Mouse (Mus musculus) CH12.LX (cell line): Measurements from ENCODE around the gene Cnp. TPM values are rescaled to one million over a fixed set of nuclear protein-coding genes. Genes with fewer than 3 reads are reported as not detected.

Source experiments
- DNase-seq: peaks from one replicate; pipeline ENCODE4 v3.0.0-alpha.2; 2013; ENCODE audit errors: extremely low read depth
- H3K27ac ChIP-seq: 2 replicates; pipeline ENCODE4 v1.5.1; 2012; ENCODE audit warnings: low read depth, mild to moderate bottlenecking, control low read depth, moderate library complexity; ENCODE audit not compliant: insufficient read depth
- H3K27me3 ChIP-seq: replicated peaks from 2 replicates; pipeline ENCODE3; 2012; ENCODE audit warnings: inconsistent platforms
- H3K36me3 ChIP-seq, 2 experiments: replicated peaks in 1 of 2; 2 replicates each; pipeline versions ENCODE3 to v1.6.1; 2012; ENCODE audit warnings: inconsistent platforms in 1 of 2, low read length in 1 of 2, mild to moderate bottlenecking in 1 of 2, mixed read lengths in 1 of 2, moderate library complexity in 1 of 2; ENCODE audit not compliant: control insufficient read depth in 1 of 2, insufficient read depth in 1 of 2
- H3K4me1 ChIP-seq, 2 experiments: 2 replicates each; pipeline ENCODE4 v1.6.1; 2012; ENCODE audit warnings: inconsistent platforms in 1 of 2, moderate library complexity in 1 of 2; ENCODE audit not compliant: insufficient read depth in 2 of 2, control insufficient read depth in 1 of 2
- H3K4me2 ChIP-seq: 2 replicates; pipeline ENCODE4 v1.6.1; 2012; ENCODE audit warnings: low read depth, mild to moderate bottlenecking, control low read depth; ENCODE audit not compliant: poor library complexity, insufficient read depth, severe bottlenecking
- H3K4me3 ChIP-seq, 3 experiments: fragments of 150-350 bp in 1 of 3; sonication (generic) in 1 of 3; replicated peaks in 1 of 3; 2 replicates each; pipeline versions ENCODE3 to v1.5.1; 2011 to 2012; ENCODE audit warnings: low read depth in 2 of 3, low read length in 2 of 3, mild to moderate bottlenecking in 2 of 3, moderate library complexity in 2 of 3, control low read depth in 1 of 3, improper control_type of control experiment in 1 of 3, inconsistent platforms in 1 of 3, mixed read lengths in 1 of 3; ENCODE audit not compliant: poor library complexity in 1 of 3
- H3K79me2 ChIP-seq: replicated peaks from 2 replicates; pipeline ENCODE4 v1.6.1; 2012; ENCODE audit warnings: mild to moderate bottlenecking, moderate library complexity; ENCODE audit not compliant: control insufficient read depth, poor library complexity, insufficient read depth, severe bottlenecking; ENCODE audit errors: extremely low read depth
- H3K9ac ChIP-seq: 2 replicates; pipeline ENCODE4 v1.6.1; 2012; ENCODE audit warnings: low read depth, mild to moderate bottlenecking, control low read depth, moderate library complexity; ENCODE audit not compliant: insufficient read depth
- H3K9me3 ChIP-seq: replicated peaks from 2 replicates; pipeline ENCODE3; 2012; ENCODE audit warnings: low read length, inconsistent platforms, mixed read lengths
- BHLHE40 ChIP-seq: IDR thresholded peaks from 2 replicates; pipeline ENCODE4 v1.6.1; 2011; ENCODE audit warnings: mild to moderate bottlenecking, low read depth, low read length, improper control_type of control experiment
- CHD1 ChIP-seq: IDR thresholded peaks from 2 replicates; pipeline ENCODE4 v1.6.1; 2012; ENCODE audit warnings: low read depth, low read length, improper control_type of control experiment, inconsistent platforms
- CHD2 ChIP-seq: IDR thresholded peaks from 2 replicates; pipeline ENCODE4 v1.6.1; 2011; ENCODE audit warnings: low read length, improper control_type of control experiment
- CTCF ChIP-seq, 2 experiments: IDR thresholded peaks in 1 of 2; conservative IDR thresholded peaks in 1 of 2; 2 replicates each; pipeline ENCODE4 v1.5.1; 2011 to 2012; ENCODE audit warnings: low read depth in 2 of 2, low read length in 2 of 2, improper control_type of control experiment in 1 of 2, inconsistent platforms in 1 of 2, mild to moderate bottlenecking in 1 of 2, moderate library complexity in 1 of 2
- ELF1 ChIP-seq: IDR thresholded peaks from 2 replicates; pipeline ENCODE4 v1.6.1; 2014; ENCODE audit warnings: low read depth, mild to moderate bottlenecking, inconsistent platforms, low read length, improper control_type of control experiment
- EP300 ChIP-seq: IDR thresholded peaks from 2 replicates; pipeline ENCODE4 v1.6.1; 2011; ENCODE audit warnings: low read length, improper control_type of control experiment
- ETS1 ChIP-seq: conservative IDR thresholded peaks from 2 replicates; pipeline ENCODE4 v1.6.1; 2012; ENCODE audit warnings: low read depth, mild to moderate bottlenecking, inconsistent platforms, low read length, improper control_type of control experiment, moderate library complexity
- GABPA ChIP-seq: IDR thresholded peaks from 2 replicates; pipeline ENCODE4 v1.6.1; 2012; ENCODE audit warnings: low read depth, low read length, improper control_type of control experiment, inconsistent platforms; ENCODE audit not compliant: insufficient replicate concordance
- HCFC1 ChIP-seq: IDR thresholded peaks from 2 replicates; pipeline ENCODE4 v1.6.1; 2012; ENCODE audit warnings: low read depth, mild to moderate bottlenecking, inconsistent platforms, low read length, improper control_type of control experiment
- IRF4 ChIP-seq: IDR thresholded peaks from 2 replicates; pipeline ENCODE4 v1.6.1; 2014; ENCODE audit warnings: low read depth, mild to moderate bottlenecking, inconsistent platforms, low read length, improper control_type of control experiment
- KAT2A ChIP-seq: IDR thresholded peaks from 2 replicates; pipeline ENCODE4 v1.6.1; 2012; ENCODE audit warnings: low read length, improper control_type of control experiment, inconsistent platforms; ENCODE audit not compliant: insufficient replicate concordance
- MAZ ChIP-seq: IDR thresholded peaks from 2 replicates; pipeline ENCODE4 v1.6.1; 2012; ENCODE audit warnings: low read depth, mild to moderate bottlenecking, inconsistent platforms, low read length, improper control_type of control experiment, moderate library complexity
- MEF2A ChIP-seq: IDR thresholded peaks from 2 replicates; pipeline ENCODE4 v1.6.1; 2014; ENCODE audit warnings: low read depth, mild to moderate bottlenecking, inconsistent platforms, low read length, improper control_type of control experiment, borderline replicate concordance
- MXI1 ChIP-seq: IDR thresholded peaks from 2 replicates; pipeline ENCODE4 v1.6.1; 2011; ENCODE audit warnings: mild to moderate bottlenecking, low read depth, low read length, improper control_type of control experiment
- MYC ChIP-seq: IDR thresholded peaks from 2 replicates; pipeline ENCODE4 v1.6.1; 2011; ENCODE audit warnings: low read depth, mild to moderate bottlenecking, improper control_type of control experiment, low read length
- NRF1 ChIP-seq: IDR thresholded peaks from 2 replicates; pipeline ENCODE4 v1.6.1; 2014; ENCODE audit warnings: low read depth, mild to moderate bottlenecking, inconsistent platforms, low read length, improper control_type of control experiment, moderate library complexity
- PAX5 ChIP-seq: IDR thresholded peaks from 2 replicates; pipeline ENCODE4 v1.6.1; 2012; ENCODE audit warnings: low read length, inconsistent platforms, mixed read lengths
- POLR2A ChIP-seq: IDR thresholded peaks from 2 replicates; pipeline ENCODE4 v1.6.1; 2011; ENCODE audit warnings: low read depth, mild to moderate bottlenecking, improper control_type of control experiment, low read length
- POLR2AphosphoS2 ChIP-seq: IDR thresholded peaks from 2 replicates; pipeline ENCODE4 v1.6.1; 2011; ENCODE audit warnings: low read depth, low read length, improper control_type of control experiment
- RCOR1 ChIP-seq: conservative IDR thresholded peaks from 2 replicates; pipeline ENCODE4 v1.6.1; 2012; ENCODE audit warnings: low read depth, mild to moderate bottlenecking, inconsistent platforms, low read length, improper control_type of control experiment
- SIN3A ChIP-seq: IDR thresholded peaks from 2 replicates; pipeline ENCODE4 v1.6.1; 2012; ENCODE audit warnings: low read length, improper control_type of control experiment, inconsistent platforms
- SMC3 ChIP-seq: IDR thresholded peaks from 2 replicates; pipeline ENCODE4 v1.6.1; 2011; ENCODE audit warnings: low read depth, low read length, improper control_type of control experiment
- TBP ChIP-seq: conservative IDR thresholded peaks from 2 replicates; pipeline ENCODE4 v1.6.1; 2011; ENCODE audit warnings: low read depth, low read length, improper control_type of control experiment
- TCF12 ChIP-seq: IDR thresholded peaks from 2 replicates; pipeline ENCODE4 v1.6.1; 2014; ENCODE audit warnings: low read depth, mild to moderate bottlenecking, inconsistent platforms, low read length, improper control_type of control experiment
- UBTF ChIP-seq: IDR thresholded peaks from 2 replicates; pipeline ENCODE4 v1.6.1; 2012; ENCODE audit warnings: low read depth, mild to moderate bottlenecking, inconsistent platforms, low read length, improper control_type of control experiment, moderate library complexity
- ZKSCAN1 ChIP-seq: IDR thresholded peaks from 2 replicates; pipeline ENCODE4 v1.6.1; 2012; ENCODE audit warnings: low read depth, inconsistent platforms, low read length, improper control_type of control experiment, borderline replicate concordance
- ZMIZ1 ChIP-seq: IDR thresholded peaks from 2 replicates; pipeline ENCODE4 v1.6.1; 2012; ENCODE audit warnings: low read depth, mild to moderate bottlenecking, inconsistent platforms, low read length, improper control_type of control experiment
- ZNF384 ChIP-seq: IDR thresholded peaks from 2 replicates; pipeline ENCODE4 v1.6.1; 2012; ENCODE audit warnings: low read depth, low read length, improper control_type of control experiment, inconsistent platforms
- dilution Hi-C: fragments of 300-500 bp; cut with MboI; formaldehyde crosslinking; loops from 2 replicates; pipeline ENCODE4 v1.14.3; 2020; ENCODE audit warnings: low sequenced_read_pairs; ENCODE audit not compliant: extremely low pct_unique_long_range_greater_than_20kb, extremely low pct_ligation_motif_present
- in situ Hi-C: fragments of 300-500 bp; cut with MboI; formaldehyde crosslinking; loops from 3 replicates; pipeline ENCODE4 v1.14.3; 2019; ENCODE audit warnings: low sequenced_read_pairs, low pct_ligation_motif_present, low pct_unique_long_range_greater_than_20kb, mixed read lengths
- polyA plus RNA-seq: library from polyadenylated mRNA; unstranded; fragments of >175 nt; gene quantifications from 2 replicates; pipeline ENCODE4 v1.2.1, GENCODE M21; 2012; ENCODE audit warnings: low read depth; ENCODE audit not compliant: insufficient read length
- total RNA-seq, 2 experiments: library from RNA; depleted of rRNA; stranded (reverse); fragments of 300-350 nt in 1 of 2; fragments of >200 nt in 1 of 2; gene quantifications; 2 replicates each; pipeline ENCODE4 v1.2.3; 2012 to 2014

Cnp gene
- total and polyA plus RNA-seq, 3 experiments: 77.7 to 87.8 (median 80.2) TPM

DNA sequence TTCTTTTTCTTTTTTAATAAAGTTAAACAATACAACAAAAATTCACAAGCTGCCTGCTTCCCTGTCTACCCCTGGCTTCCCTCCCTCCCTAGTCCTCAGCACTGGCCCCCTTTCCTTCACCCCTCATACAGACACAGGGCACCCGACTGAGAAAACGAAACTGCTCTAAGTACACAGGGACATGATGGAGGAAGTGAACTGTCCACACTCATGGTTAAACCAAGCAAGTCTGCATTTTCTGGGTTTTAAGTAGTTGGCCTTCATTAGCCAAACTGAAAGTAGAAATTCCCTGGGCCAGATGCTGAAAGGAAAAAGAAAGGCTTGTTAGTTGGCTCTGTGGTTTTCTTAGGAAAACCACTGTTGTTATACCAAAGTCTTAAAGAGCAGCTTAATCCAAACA lies 8.1 kb downstream of the Cnp start:
- H3K36me3 ChIP-seq: peaks cover 86 to 97% of the 10 kb centered on the region in 2 experiments
- dilution Hi-C loops: no loop called here

DNA sequence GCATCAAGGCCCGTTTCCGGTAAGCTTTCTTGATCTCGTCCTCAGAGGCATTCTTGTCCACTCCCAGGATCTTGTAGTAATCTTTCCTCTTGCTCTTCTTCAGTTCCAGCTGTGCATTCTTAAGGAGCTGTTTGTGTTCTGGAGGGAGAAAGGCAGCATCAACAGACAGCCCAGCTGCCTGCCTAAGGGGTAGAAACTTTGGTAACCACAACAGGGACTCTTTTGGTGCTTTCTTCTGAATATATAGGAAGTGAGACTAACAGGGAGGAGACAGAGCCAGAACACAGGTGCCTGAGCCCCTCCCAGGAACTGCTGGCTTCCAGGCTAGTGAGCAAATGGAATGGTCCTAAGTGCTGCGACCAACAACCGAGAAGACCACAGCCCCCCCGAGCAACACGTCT lies 9.9 kb downstream of the Cnp start:
- peak overlapping the region; percentile 83 for H3K27ac ChIP-seq
- peak overlapping the region; percentile 7 to 36 (median 10) for H3K4me3 ChIP-seq
- TF ChIP-seq HCFC1 (no peak), BHLHE40 (peak; percentile 57), SIN3A (peak; percentile 76; the same call in 1 of the 2 replicates), POLR2AphosphoS2 (no peak), ELF1 (peak; percentile 77), CHD1 (no peak), UBTF (no peak), MXI1 (0 out of 2 replicates have a peak, but pooled peaks have one; percentile 54), TCF12 (peak; percentile 97), SMC3 (no peak), ETS1 (peak; percentile 78), POLR2A (peak; percentile 46), PAX5 (no peak), ZKSCAN1 (no peak), KAT2A (no peak), CTCF (conservative IDR thresholded peaks at IDR 0.05 in 1 of 2, IDR thresholded peaks at IDR 0.05 in 1 of 2; ENCODE audit: low read depth in 2 of 2, low read length in 2 of 2) (no peak), ZMIZ1 (no peak), TBP (peak; percentile 42; the same call in 1 of the 2 replicates), CHD2 (no peak), MAZ (peak; percentile 73; the same call in 1 of the 2 replicates), RCOR1 (peak; percentile 82; the same call in 1 of the 2 replicates), IRF4 (peak; percentile 92), EP300 (peak; percentile 94)

More for the DNA sequence above, 8.1 kb downstream of the Cnp start:
- no peak for DNase-seq
- Histone ChIP-seq H3K9ac (peak overlapping the region; percentile 11), H3K27me3 (no peaks in the 10 kb centered on the region), H3K4me3 (peak overlapping the region in 1 of 3 experiments; percentile 14), H3K79me2 (peaks cover 30% of the 10 kb centered on the region), H3K27ac (peak overlapping the region; percentile 83), H3K9me3 (no peaks in the 10 kb centered on the region), H3K4me2 (peak overlapping the region; percentile 67), H3K4me1 (peaks cover 62 to 99% of the 10 kb centered on the region in 2 experiments)
- in situ Hi-C loops: no loop called here
- TF ChIP-seq EP300 (peak; percentile 75; the same call in 1 of the 2 replicates), UBTF (0 out of 2 replicates have a peak, but pooled peaks have one; percentile 18), ETS1 (peak; percentile 75), TCF12 (peak; percentile 53; the same call in 1 of the 2 replicates), MEF2A (0 out of 2 replicates have a peak, but pooled peaks have one; percentile 35), BHLHE40 (peak; percentile 65), MXI1 (no peak; the same call in 1 of the 2 replicates), CTCF (conservative IDR thresholded peaks at IDR 0.05 in 1 of 2, IDR thresholded peaks at IDR 0.05 in 1 of 2; ENCODE audit: low read depth in 2 of 2, low read length in 2 of 2) (no peak), CHD2 (0 out of 2 replicates have a peak, but pooled peaks have one; percentile 47), SIN3A (peak; percentile 66; the same call in 1 of the 2 replicates), GABPA (no peak), ELF1 (peak; percentile 23; the same call in 1 of the 2 replicates), POLR2AphosphoS2 (no peak), HCFC1 (no peak; the same call in 1 of the 2 replicates), POLR2A (no peak), PAX5 (no peak), KAT2A (no peak), ZNF384 (0 out of 2 replicates have a peak, but pooled peaks have one; percentile 20), RCOR1 (no peak), MYC (no peak), IRF4 (peak; percentile 84; the same call in 1 of the 2 replicates), MAZ (0 out of 2 replicates have a peak, but pooled peaks have one; percentile 30), SMC3 (no peak), NRF1 (no peak)

More for the DNA sequence above, 9.9 kb downstream of the Cnp start:
- peak; percentile 80 for DNase-seq
- H3K4me2 ChIP-seq: peak overlapping the region; percentile 41; the same call in 1 of the 2 replicates
- H3K4me1 ChIP-seq: peaks cover 57 to 97% of the 10 kb centered on the region in 2 experiments
- no peaks in the 10 kb centered on the region for H3K9me3 ChIP-seq
- in situ Hi-C loops: no loop called here
- H3K36me3 ChIP-seq: peaks cover 81 to 95% of the 10 kb centered on the region in 2 experiments
- H3K79me2 ChIP-seq: peaks cover 18% of the 10 kb centered on the region
- H3K27me3 ChIP-seq: no peaks in the 10 kb centered on the region
- dilution Hi-C loops: no loop called here
- H3K9ac ChIP-seq: no peak overlapping the region
